Mouse (Mus musculus): ENCODE data around the gene Slc38a11. TPM values are rescaled to one million over a fixed set of nuclear protein-coding genes. Genes with fewer than 3 reads are reported as not detected.

Gene Slc38a11
- total and polyA plus RNA-seq, 3 experiments: not detected

- dilution Hi-C loops (cut with MboI; ENCODE audit: extremely low pct_ligation_motif_present, extremely low pct_unique_long_range_greater_than_20kb, low sequenced_read_pairs) (no loop called here), in situ Hi-C loops (cut with MboI; ENCODE audit: low pct_ligation_motif_present, low pct_unique_long_range_greater_than_20kb, low sequenced_read_pairs) (no loop called here)
- TF ChIP-seq HCFC1 (IDR thresholded peaks at IDR 0.05; ENCODE audit: low read depth, low read length): no peak
- TF ChIP-seq RAD21 (IDR thresholded peaks at IDR 0.05; ENCODE audit: low read depth, low read length): no peak
- TF ChIP-seq GABPA (IDR thresholded peaks at IDR 0.05; ENCODE audit: insufficient replicate concordance, low read depth, low read length): no peak
- no peak for TF ChIP-seq NRF1 (IDR thresholded peaks at IDR 0.05; ENCODE audit: low read depth, low read length)
- no peak for TF ChIP-seq ZMIZ1 (IDR thresholded peaks at IDR 0.05; ENCODE audit: low read depth, low read length)
- H3K36me3 ChIP-seq (replicated peaks in 1 of 2; ENCODE audit: control insufficient read depth in 1 of 2, insufficient read depth in 1 of 2, low read length in 1 of 2): no peaks in the 10 kb centered on the region
- H3K9ac ChIP-seq (ENCODE audit: insufficient read depth, low read depth): no peak overlapping the region
- no peak overlapping the region for H3K4me3 ChIP-seq (replicated peaks in 1 of 3; ENCODE audit: low read depth in 2 of 3, low read length in 2 of 3, poor library complexity in 1 of 3)
- no peaks in the 10 kb centered on the region for H3K27me3 ChIP-seq (replicated peaks)
- no peak overlapping the region for H3K27ac ChIP-seq (ENCODE audit: insufficient read depth, low read depth)
- H3K79me2 ChIP-seq (replicated peaks; ENCODE audit: control insufficient read depth, extremely low read depth, insufficient read depth, poor library complexity, severe bottlenecking): no peaks in the 10 kb centered on the region
- no peak overlapping the region for H3K4me2 ChIP-seq (ENCODE audit: insufficient read depth, low read depth, poor library complexity, severe bottlenecking)
- no peak for DNase-seq (ENCODE audit: extremely low read depth)
- H3K4me1 ChIP-seq (ENCODE audit: control insufficient read depth in 1 of 2, insufficient read depth in 2 of 2): no peaks in the 10 kb centered on the region
- no peaks in the 10 kb centered on the region for H3K9me3 ChIP-seq (replicated peaks; ENCODE audit: low read length)
Observed at GRCm38 (mm10) chr2:65360736-65361475, 2.9 kb downstream of the Slc38a11 start.

GRCm38 (mm10) chr2:65347367-65347766 is 16.5 kb downstream of the Slc38a11 start:
- H3K36me3 ChIP-seq (replicated peaks in 1 of 2; ENCODE audit: control insufficient read depth in 1 of 2, insufficient read depth in 1 of 2, low read length in 1 of 2): no peaks in the 10 kb centered on the region
- no peak overlapping the region; the same call in 1 of the 2 replicates for H3K9ac ChIP-seq (ENCODE audit: insufficient read depth, low read depth)
- H3K9me3 ChIP-seq (replicated peaks; ENCODE audit: low read length): no peaks in the 10 kb centered on the region
- no peak overlapping the region for H3K27ac ChIP-seq (ENCODE audit: insufficient read depth, low read depth)
- dilution Hi-C loops (cut with MboI; ENCODE audit: extremely low pct_ligation_motif_present, extremely low pct_unique_long_range_greater_than_20kb, low sequenced_read_pairs): no loop called here
- TF ChIP-seq USF2 (conservative IDR thresholded peaks at IDR 0.05; ENCODE audit: low read depth, low read length) (0 out of 2 replicates have a peak, but pooled peaks have one; percentile 11), POLR2AphosphoS2 (IDR thresholded peaks at IDR 0.05; ENCODE audit: low read depth, low read length) (no peak)
- H3K79me2 ChIP-seq (replicated peaks; ENCODE audit: control insufficient read depth, extremely low read depth, insufficient read depth, poor library complexity, severe bottlenecking): no peaks in the 10 kb centered on the region
- H3K4me1 ChIP-seq (ENCODE audit: control insufficient read depth in 1 of 2, insufficient read depth in 2 of 2): peaks cover 0 to 11% of the 10 kb centered on the region in 2 experiments; a peak in 2 of 4 replicates
- no peaks in the 10 kb centered on the region for H3K27me3 ChIP-seq (replicated peaks)
- H3K4me2 ChIP-seq (ENCODE audit: insufficient read depth, low read depth, poor library complexity, severe bottlenecking): peak overlapping the region; percentile 29; the same call in 1 of the 2 replicates
- no peak for DNase-seq (ENCODE audit: extremely low read depth)
- H3K4me3 ChIP-seq (replicated peaks in 1 of 3; ENCODE audit: low read depth in 2 of 3, low read length in 2 of 3, poor library complexity in 1 of 3): no peak overlapping the region
- in situ Hi-C loops (cut with MboI; ENCODE audit: low pct_ligation_motif_present, low pct_unique_long_range_greater_than_20kb, low sequenced_read_pairs): loop anchor here (25.0 kb wide), 1 partner anchor 335 kb away; the partner anchor contains the start of gene Grb14

- H3K9me3 ChIP-seq (replicated peaks; ENCODE audit: low read length): no peaks in the 10 kb centered on the region
- in situ Hi-C loops (cut with MboI; ENCODE audit: low pct_ligation_motif_present, low pct_unique_long_range_greater_than_20kb, low sequenced_read_pairs) (loop anchor here (25.0 kb wide), 1 partner anchor 335 kb away; the partner anchor contains the start of gene Grb14), dilution Hi-C loops (cut with MboI; ENCODE audit: extremely low pct_ligation_motif_present, extremely low pct_unique_long_range_greater_than_20kb, low sequenced_read_pairs) (no loop called here)
- H3K4me3 ChIP-seq (replicated peaks in 1 of 3; ENCODE audit: low read depth in 2 of 3, low read length in 2 of 3, poor library complexity in 1 of 3): no peak overlapping the region
- peak; percentile 16 for DNase-seq (ENCODE audit: extremely low read depth)
- no peak for TF ChIP-seq UBTF (IDR thresholded peaks at IDR 0.05; ENCODE audit: low read depth, low read length)
- TF ChIP-seq HCFC1 (IDR thresholded peaks at IDR 0.05; ENCODE audit: low read depth, low read length): no peak
- TF ChIP-seq NELFE (IDR thresholded peaks at IDR 0.05; ENCODE audit: low read depth, low read length): no peak
- no peak for TF ChIP-seq BHLHE40 (IDR thresholded peaks at IDR 0.05; ENCODE audit: low read depth, low read length)
- TF ChIP-seq ZNF384 (IDR thresholded peaks at IDR 0.05; ENCODE audit: low read depth, low read length): no peak
- no peak for TF ChIP-seq ZKSCAN1 (IDR thresholded peaks at IDR 0.05; ENCODE audit: borderline replicate concordance, low read depth, low read length)
- no peak for TF ChIP-seq PAX5 (IDR thresholded peaks at IDR 0.05; ENCODE audit: low read length)
- TF ChIP-seq E2F4 (IDR thresholded peaks at IDR 0.05; ENCODE audit: insufficient replicate concordance, low read depth, low read length): no peak
- TF ChIP-seq TCF12 (IDR thresholded peaks at IDR 0.05; ENCODE audit: low read depth, low read length): no peak
- TF ChIP-seq MEF2A (IDR thresholded peaks at IDR 0.05; ENCODE audit: borderline replicate concordance, low read depth, low read length): no peak
- no peak for TF ChIP-seq ETS1 (conservative IDR thresholded peaks at IDR 0.05; ENCODE audit: low read depth, low read length)
- no peak for TF ChIP-seq NRF1 (IDR thresholded peaks at IDR 0.05; ENCODE audit: low read depth, low read length)
- no peak for TF ChIP-seq MYC (IDR thresholded peaks at IDR 0.05; ENCODE audit: low read depth, low read length)
- H3K79me2 ChIP-seq (replicated peaks; ENCODE audit: control insufficient read depth, extremely low read depth, insufficient read depth, poor library complexity, severe bottlenecking): no peaks in the 10 kb centered on the region
- H3K4me1 ChIP-seq (ENCODE audit: control insufficient read depth in 1 of 2, insufficient read depth in 2 of 2): peaks cover 0 to 15% of the 10 kb centered on the region in 2 experiments; a peak in 2 of 4 replicates
- H3K4me2 ChIP-seq (ENCODE audit: insufficient read depth, low read depth, poor library complexity, severe bottlenecking): no peak overlapping the region
- no peak overlapping the region for H3K27ac ChIP-seq (ENCODE audit: insufficient read depth, low read depth)
- H3K9ac ChIP-seq (ENCODE audit: insufficient read depth, low read depth): no peak overlapping the region; the same call in 1 of the 2 replicates
- no peaks in the 10 kb centered on the region for H3K36me3 ChIP-seq (replicated peaks in 1 of 2; ENCODE audit: control insufficient read depth in 1 of 2, insufficient read depth in 1 of 2, low read length in 1 of 2)
- no peaks in the 10 kb centered on the region for H3K27me3 ChIP-seq (replicated peaks)
Observed at GRCm38 (mm10) chr2:65346915-65347314, 16.9 kb downstream of the Slc38a11 start.

Data from CH12.LX (cell line).